Mouse (Mus musculus) frontal cortex, postnatal 25 days (tissue): Measurements from ENCODE around the gene Pcsk6.
"Not testable (repeated sequence)": the region's sequence is repeated elsewhere in the genome, so short reads cannot be mapped to it uniquely, and the experiment has no call there.

Experiments used
- DNase-seq, 2 experiments: peaks; one replicate each; pipeline ENCODE4 v3.0.0; 2022; ENCODE audit warnings: low spot score in 2 of 2

Pcsk6 gene

DNA sequence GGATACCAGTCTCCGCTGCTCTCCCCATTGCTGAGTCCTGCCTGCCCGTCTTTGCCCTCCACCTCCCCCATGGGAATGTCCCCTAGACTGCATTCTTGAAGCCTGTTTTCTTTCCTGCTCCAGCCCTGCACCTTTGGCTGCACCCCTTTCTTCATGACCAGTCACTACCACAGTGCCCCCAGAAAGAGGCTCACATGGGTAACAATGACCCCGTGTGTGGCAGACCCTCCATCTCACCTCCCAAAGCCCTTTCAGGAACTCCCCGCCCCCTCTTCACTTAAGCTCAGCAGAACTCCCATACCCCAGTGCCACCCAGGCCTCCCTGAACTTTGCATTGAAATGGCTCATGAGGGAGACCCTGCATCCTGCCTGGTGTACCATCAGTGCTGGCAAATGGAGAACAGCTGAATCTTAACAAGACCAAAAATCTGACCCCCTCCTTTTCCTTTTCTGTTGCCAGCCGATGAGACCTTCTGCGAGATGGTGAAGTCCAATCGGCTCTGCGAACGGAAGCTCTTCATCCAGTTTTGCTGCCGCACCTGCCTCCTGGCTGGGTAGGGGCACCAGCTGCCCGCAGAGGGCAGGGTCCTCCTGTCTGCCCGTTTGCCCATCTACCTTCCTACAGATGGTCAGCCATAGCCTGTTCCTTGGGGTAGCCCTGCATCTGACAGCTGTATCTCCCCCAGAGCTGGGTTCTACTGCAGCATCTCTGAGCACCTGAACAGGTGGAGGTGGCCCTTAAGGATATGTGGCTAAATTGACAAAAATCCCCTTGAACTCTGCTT, 187.1 kb downstream of the Pcsk6 start:
- DNase-seq: no peak

DNA sequence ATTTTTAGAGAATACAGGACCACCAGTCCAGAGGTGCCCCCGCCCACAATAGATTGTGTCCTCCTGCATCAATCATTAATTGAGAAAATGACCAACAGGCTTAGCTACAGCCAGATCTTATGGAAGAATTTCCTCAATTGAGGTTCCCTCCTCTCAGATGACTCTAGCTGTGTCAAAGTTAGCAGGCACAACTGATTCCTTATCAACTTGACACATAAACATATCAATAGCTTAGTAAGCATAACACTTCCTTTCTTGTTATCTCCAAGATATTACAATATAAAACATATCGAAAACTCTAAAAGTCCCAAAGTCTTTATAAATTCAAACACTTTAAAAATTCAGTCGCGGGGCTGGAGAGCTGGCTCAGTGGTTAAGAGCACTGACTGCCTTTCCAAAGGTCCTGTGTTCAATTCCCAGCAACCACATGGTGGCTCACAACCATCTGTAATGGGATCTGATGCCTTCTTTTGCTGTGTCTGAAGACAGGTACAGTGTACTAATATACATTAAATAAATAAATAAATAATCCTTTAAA, 192.5 kb downstream of the Pcsk6 start:
- DNase-seq: no peak

DNA sequence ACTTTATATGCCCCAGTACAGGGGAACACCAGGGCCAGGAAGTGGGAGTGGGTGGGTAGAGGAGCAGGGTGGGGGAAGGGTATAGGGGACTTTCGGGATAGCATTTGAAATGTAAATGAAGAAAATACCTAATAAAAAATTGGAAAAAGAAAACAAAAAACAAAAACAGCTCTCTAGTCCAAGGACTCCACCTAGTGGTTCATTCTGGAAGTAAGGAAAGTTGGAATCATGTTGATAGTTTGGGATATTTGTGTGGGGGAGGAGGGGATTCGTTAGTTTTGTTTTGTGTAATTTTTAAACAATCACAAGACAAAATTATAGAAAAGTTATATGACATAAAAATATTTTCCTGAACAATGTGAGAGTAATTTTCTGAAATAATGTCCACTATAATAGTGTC, 193.8 kb downstream of the Pcsk6 start:
- DNase-seq: not testable (repeated sequence)

GRCm38 (mm10) chr7:66058703-66059102, 197.2 kb downstream of the Pcsk6 start, which contains the start of gene Snrpa1:
TSS of gene Snrpa1 (plus strand) at chr7:66059003.
- DNase-seq: no peak

- DNase-seq: peak; percentile 82 to 87
Observed at GRCm38 (mm10) chr7:66060066-66060956, 198.8 kb downstream of the Pcsk6 start.

- no peak for DNase-seq
Observed at GRCm38 (mm10) chr7:66061057-66061456, 199.5 kb downstream of the Pcsk6 start.

DNA sequence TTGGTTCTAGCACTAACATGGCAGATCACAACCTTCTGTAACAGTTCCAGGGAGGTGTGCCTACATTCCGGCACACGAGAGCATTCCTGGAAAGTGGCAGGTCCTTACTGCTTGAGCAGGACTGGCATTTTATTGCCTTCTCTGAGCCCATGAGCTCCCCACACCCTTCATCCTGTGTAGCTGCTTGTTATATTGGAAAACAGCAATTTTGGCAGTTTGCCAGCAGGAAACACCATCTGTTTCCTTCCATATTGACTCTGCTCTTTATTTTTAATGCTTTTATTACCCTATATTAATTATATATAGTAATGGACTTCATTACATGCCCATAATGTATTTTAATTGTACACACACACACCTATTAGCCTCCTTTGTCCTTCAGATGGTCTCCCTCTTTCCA, 214.9 kb downstream of the Pcsk6 start:
- no peak for DNase-seq

DNA sequence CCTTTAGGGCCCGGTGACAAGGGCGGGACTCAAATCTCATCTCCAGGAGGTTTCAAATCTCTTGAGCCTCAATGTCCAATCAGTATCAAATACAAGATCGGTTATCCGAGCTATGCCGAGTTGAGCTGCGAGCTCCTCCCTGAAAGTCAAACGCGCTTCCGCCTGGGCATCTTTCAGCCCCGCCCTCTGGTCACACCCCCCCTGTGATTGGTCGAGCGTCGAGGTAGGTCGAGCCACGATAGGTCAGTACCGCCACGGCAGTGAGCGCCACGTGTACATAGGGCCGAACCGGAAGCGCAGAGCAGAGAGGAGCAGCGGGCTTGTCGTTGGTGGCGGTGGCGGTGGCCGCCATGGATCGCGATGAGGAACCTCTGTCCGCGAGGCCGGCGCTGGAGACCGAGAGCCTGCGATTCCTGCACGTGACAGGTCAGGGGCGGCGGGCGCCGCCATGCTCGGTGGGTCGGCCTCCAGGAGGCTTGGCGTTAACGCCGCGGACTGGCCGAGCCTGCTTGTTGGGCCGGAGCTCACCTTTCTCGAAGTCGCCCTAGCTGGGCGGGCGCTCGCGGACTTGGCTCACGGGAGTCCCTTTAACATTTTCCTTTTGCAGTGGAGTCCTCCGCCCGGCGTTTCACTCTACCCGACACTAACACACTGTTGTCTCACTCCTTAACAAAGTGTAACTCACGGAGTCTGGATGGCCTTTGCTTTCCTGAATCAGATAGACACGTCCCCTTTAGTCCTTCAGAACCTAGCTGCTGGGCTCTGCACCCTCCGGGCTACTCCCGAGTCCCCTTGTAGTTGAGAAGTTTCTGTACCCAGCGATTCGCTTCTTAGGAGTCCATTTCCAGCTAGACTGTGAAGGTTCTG, 218.1 kb downstream of the Pcsk6 start, which contains the start of gene Selenos:
Gene Selenos (plus strand): TSS at position 286 of the 867 bp plus-strand sequence.
- DNase-seq: peak; percentile 90

DNA sequence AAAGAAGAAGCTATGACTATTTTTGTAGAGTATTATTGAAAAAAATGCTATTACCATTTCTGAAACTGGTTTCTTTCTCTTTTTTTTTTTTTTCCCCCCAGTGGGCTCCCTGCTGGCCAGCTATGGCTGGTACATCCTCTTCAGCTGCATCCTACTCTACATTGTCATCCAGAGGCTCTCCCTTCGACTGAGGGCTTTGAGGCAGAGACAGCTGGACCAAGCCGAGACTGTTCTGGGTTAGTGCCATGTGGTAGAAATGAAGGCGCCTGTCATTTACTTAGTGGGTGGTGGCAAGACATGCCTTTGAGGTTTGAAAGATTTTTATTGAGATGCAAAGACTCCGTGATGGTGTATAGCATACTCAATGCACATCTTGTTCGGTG, 218.7 kb downstream of the Pcsk6 start:
- no peak for DNase-seq

DNA sequence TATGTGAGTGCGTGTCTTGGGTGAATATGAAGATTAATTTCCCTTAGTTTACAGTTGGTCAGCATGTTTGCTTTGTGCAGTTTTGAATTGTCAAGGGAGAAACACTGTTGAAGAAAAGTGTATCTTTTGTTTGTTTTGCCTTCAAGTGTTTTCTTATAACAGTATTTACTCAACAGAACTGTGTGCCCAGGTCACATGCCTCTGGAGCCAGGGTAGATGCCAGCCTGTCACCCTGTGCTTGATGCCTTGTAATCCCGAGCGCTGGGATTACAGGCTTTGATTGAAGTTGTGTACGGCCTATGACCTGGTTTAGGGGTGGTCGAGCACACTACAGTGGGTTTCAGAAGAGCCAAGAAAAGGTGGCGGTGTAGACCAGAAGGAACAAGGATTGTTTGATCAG, 222.2 kb downstream of the Pcsk6 start:
- DNase-seq: no peak

- DNase-seq: no peak
Observed at GRCm38 (mm10) chr7:66084546-66084945, 223.0 kb downstream of the Pcsk6 start.

DNA sequence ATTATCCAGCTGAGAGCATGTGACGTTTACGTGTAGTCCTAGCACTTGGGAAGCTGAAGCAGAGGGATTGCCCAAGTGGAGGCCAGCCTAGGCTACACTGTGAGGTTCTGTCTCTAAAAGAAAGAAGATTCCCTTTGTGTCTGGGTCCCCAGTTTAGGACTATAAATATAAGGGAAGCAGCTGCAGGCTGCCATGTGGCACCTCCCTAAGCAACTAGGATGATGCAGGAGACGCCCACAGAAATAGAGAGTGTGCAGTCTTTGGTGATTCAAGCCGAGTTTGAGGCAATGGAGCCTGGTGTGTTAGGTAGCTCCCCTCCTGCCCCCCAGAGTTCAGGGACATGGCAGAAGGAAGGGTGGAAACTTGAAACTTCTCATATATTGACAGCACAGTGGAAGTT, 226.1 kb downstream of the Pcsk6 start:
- peak in 1 of 2 experiments; percentile 12 for DNase-seq

DNA sequence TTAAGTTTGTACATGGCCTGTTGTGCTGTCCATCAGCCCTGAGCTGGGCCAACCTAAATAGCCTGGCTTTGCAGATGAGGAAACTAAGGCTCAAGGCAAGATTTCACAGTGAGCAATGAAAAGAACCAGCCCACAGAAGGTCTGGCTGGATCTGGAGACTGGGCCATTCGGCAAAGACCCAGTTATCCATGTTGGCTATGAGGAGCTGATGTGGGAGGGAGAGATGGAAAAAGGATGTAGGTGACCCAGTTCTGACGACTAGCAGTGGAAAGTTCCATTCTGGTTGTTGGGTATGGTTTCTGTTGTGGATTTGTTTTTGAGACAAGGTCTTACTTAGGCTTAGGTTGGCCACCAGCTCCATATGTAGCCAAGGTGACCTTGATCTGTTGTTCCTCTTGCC, 226.5 kb downstream of the Pcsk6 start:
- DNase-seq: no peak

DNA sequence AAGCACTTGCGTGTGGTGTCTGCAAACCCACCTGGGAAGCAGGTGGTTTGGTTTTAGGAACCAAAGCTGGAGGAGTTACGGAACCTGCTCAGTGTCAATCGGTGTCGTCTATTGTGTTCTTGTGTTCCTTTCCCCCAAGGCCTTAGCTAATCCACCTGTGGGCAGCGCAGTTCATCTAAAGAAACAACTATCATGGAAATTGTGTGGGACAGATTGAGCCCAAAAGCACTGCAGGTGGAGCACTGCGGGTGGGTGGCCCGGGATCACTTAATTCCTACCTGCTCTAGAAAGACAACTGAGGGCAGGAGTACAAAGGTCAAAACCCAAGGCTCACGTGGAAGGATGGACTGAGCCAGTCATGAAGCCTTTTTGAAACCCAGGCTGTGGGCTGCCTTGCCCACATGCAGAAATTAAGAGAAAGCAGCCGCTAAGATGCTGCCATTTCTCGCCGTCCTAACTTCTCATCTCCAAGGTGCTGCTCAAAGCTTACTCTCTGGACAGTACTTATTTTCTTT, 229.2 kb downstream of the Pcsk6 start:
- DNase-seq: no peak

DNA sequence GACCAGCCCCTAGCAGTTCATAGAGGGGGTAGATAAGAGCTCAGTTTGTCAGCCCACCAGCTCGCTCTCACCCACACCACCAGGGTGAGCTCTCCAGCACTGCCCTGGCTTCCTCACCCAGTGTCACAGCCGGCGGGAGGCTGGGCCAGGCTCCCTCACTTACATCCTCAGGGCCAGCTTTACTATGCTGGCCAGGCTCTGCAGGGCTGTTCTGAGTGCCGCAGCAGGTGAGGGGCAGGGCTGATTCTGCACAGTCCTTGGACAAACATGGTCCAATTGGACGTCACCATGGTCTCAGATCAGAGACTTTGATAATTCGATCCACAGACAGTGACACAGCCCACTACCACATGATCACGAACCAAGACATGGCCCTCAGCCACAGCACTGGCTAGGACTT, 230.0 kb downstream of the Pcsk6 start:
- DNase-seq: no peak

GRCm38 (mm10) chr7:66092656-66093055, 231.1 kb downstream of the Pcsk6 start:
- no peak for DNase-seq

DNA sequence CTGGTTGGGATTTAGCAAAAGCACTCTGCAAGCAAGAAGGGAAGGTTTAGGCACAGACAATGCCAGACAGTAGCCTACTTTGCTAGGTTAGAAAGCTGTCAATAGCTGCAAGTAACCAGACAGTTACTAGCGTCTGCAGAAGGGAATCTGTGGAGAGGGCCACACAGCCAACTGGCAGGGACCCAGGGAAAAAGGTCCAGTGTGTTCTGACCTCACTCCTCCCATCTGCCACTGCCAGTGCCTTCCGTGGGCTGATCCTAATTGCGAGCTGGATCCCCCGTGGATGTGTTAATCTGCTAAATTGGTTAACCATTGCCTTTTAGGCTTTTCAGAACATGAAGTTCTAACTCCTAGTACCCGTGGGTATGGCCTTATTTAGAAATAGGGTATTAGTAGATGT, 232.6 kb downstream of the Pcsk6 start:
- DNase-seq: no peak

DNA sequence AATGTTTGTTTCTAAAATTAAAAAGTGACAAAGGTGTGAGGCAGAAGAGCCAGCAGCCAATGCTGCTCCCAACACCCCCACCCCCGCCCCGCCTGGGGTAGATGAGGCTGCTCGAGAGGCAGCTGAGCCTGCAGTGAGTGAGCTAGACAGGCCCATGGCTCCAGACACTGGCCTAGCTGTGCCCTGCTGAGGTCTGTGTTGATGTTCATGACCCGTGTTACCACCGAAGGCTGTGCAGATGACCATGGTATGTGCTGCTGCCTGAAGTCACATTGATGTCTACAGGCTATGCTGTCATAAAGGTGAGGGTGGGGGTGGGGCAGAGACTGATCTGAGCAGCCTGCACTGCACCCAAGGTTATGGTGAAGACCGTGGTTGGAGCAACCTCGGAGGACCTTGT, 237.3 kb downstream of the Pcsk6 start:
- DNase-seq: no peak
